Comparison of ENCODE assay signal across 15 mouse cellular contexts in the genomic region with DNA sequence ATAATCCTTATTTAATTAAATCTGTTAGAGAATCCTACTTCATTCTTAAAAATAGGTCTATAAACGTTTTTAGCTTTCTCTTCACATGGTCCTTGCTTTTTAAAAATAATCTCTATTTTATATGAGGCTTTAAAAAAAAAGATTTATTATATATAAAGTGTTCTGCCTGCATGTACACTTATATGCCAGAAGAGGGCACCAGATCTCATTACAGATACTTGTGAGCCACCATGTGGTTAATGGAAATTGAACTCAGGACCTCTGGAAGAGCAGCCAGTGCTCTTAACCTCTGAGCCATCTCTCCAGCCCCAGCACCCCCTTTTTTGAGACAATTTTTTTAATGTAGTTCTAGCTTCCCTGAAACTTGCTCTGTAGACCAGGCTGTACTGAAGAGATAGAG. TPM values are rescaled to one million over a fixed set of nuclear protein-coding genes. Genes with fewer than 3 reads are reported as not detected.
A peak's percentile ranks its signal among the peaks of the same experiment; 100 is the strongest.
DNase-seq lines count a peak whose midpoint lies in the region; TF ChIP-seq lines count a peak whose summit lies in the region.
"Had no signal": no experiment of that assay in that cellular context is flagged by ENCODE, and none has a peak within 500 bp of the region (broad histone marks: within the 10 kb centered on the region; RNA-seq: fewer than 3 reads in every experiment).

No protein-coding gene starts in this region.

- no peak overlapping the region for H3K27ac ChIP-seq in layer of hippocampus, adult 2 months
- H3K27ac ChIP-seq: limb, embryonic 12.5 days; midbrain, embryonic 12.5 days; neural tube, embryonic 12.5 days had no signal

- DNase-seq in embryo, embryonic 10.5 days (ENCODE audit: low spot score) = peak; percentile 2
- DNase-seq in embryo, embryonic 9.5 days (ENCODE audit: extremely low spot score) = no peak
- no peak for DNase-seq in layer of hippocampus, adult 2 months (ENCODE audit: low spot score in 2 of 2)
- DNase-seq in layer of hippocampus, postnatal 14 days (ENCODE audit: low spot score in 2 of 2) = no peak
- peak; percentile 29 for DNase-seq in 416B (ENCODE audit: low read depth)
- peak; percentile 3 for DNase-seq in ZHBTc4 (ENCODE audit: low read depth, low spot score)
- no peak for DNase-seq in right cerebral cortex, postnatal 4 days
- DNase-seq in gastrocnemius, adult 8-10 months (ENCODE audit: low spot score in 2 of 2) = no peak
- DNase-seq: adrenal gland, postnatal 25 days; heart, postnatal 4 days; kidney, adult 18-20 months; thymus, postnatal 14 days had no signal

- TF ChIP-seq CTCF in layer of hippocampus, adult 2 months (conservative IDR thresholded peaks at IDR 0.05) = peak; percentile 79

- H3K4me3 ChIP-seq in layer of hippocampus, adult 2 months = no peak overlapping the region
- H3K4me3 ChIP-seq: limb, embryonic 12.5 days; midbrain, embryonic 12.5 days; neural tube, embryonic 12.5 days had no signal

RNA-seq across cellular contexts. Expression of a gene that starts 14.4 kb away (rescaled TPM):
- 1 to 10 TPM; 8.7 to 9.0 TPM for total RNA-seq in layer of hippocampus, adult 2 months (2021)
- 1 to 10 TPM; 8.8 to 9.4 TPM for total RNA-seq in layer of hippocampus, postnatal 14 days (2021)
- 1 to 10 TPM; 1.5 to 3.0 (median 1.7) TPM for total RNA-seq in gastrocnemius, adult 8-10 months (2022)

RNA-seq across cellular contexts. Expression of a gene that starts 32.8 kb away (rescaled TPM):
- total RNA-seq in layer of hippocampus, adult 2 months (2021) = 100 to 1,000 TPM; 275 to 285 TPM
- 100 to 1,000 TPM; 276 to 278 TPM for total RNA-seq in layer of hippocampus, postnatal 14 days (2021)
- 1 to 10 TPM; 6.0 to 9.2 (median 7.0) TPM for total RNA-seq in gastrocnemius, adult 8-10 months (2022)

Comparison
In these comparisons a context has a peak if more than half of its experiments do, and no peak if none do; other contexts are left out.
1. DNase-seq: peak in embryo, embryonic 10.5 days (single experiment), 416B (single experiment) and ZHBTc4 (single experiment); none in embryo, embryonic 9.5 days (single experiment), layer of hippocampus, adult 2 months (0 of 2), layer of hippocampus, postnatal 14 days (0 of 2), right cerebral cortex, postnatal 4 days (single experiment) and gastrocnemius, adult 8-10 months (0 of 2).
2. RNA of a gene that starts 32.8 kb away (total RNA-seq): 275 to 285 TPM in layer of hippocampus, adult 2 months and 276 to 278 TPM in layer of hippocampus, postnatal 14 days; 6.0 to 9.2 TPM in gastrocnemius, adult 8-10 months; every median in the first group is over 10 times any median in the second.